Mouse (Mus musculus) C2C12 (cell line): Measurements from ENCODE around the gene Gna11. TPM values are rescaled to one million over a fixed set of nuclear protein-coding genes. Genes with fewer than 3 reads are reported as not detected.

ENCODE experiments used
- H3K27me3 ChIP-seq: one replicate; pipeline ENCODE4 v1.6.1; 2011; ENCODE audit not compliant: control insufficient read depth, insufficient read depth, insufficient read length
- H3K36me3 ChIP-seq: one replicate; pipeline ENCODE4 v1.6.1; 2011; ENCODE audit not compliant: control insufficient read depth, insufficient read depth
- H3K4me3 ChIP-seq: one replicate; pipeline ENCODE4 v1.5.1; 2011; ENCODE audit warnings: mild to moderate bottlenecking, control low read depth; ENCODE audit not compliant: poor library complexity, insufficient read depth, severe bottlenecking
- H3K79me2 ChIP-seq: one replicate; pipeline ENCODE4 v1.6.1; 2011; ENCODE audit not compliant: control insufficient read depth, insufficient read depth
- H3K79me3 ChIP-seq: one replicate; pipeline ENCODE4 v1.6.1; 2011; ENCODE audit warnings: low read depth, control low read depth
- H3ac ChIP-seq: one replicate; pipeline ENCODE3; 2011; ENCODE audit warnings: low read depth; ENCODE audit not compliant: control insufficient read depth, insufficient read length
- CEBPB ChIP-seq: IDR thresholded peaks from one replicate; pipeline ENCODE4 v1.6.1; 2011; ENCODE audit warnings: low read depth, mild to moderate bottlenecking, control low read depth, moderate library complexity
- CTCF ChIP-seq: IDR thresholded peaks from one replicate; pipeline ENCODE4 v1.5.1; 2011; ENCODE audit not compliant: control insufficient read depth, insufficient read depth, insufficient read length
- FOSL1 ChIP-seq: IDR thresholded peaks from one replicate; pipeline ENCODE4 v1.8.0; 2011; ENCODE audit warnings: mild to moderate bottlenecking, low read length; ENCODE audit not compliant: poor library complexity, insufficient read depth, severe bottlenecking
- MAX ChIP-seq: IDR thresholded peaks from one replicate; pipeline ENCODE4 v1.6.1; 2011; ENCODE audit warnings: mild to moderate bottlenecking, control low read depth
- MYOD1 ChIP-seq: IDR thresholded peaks from one replicate; pipeline ENCODE4 v1.6.1; 2011; ENCODE audit warnings: low read depth; ENCODE audit not compliant: control insufficient read depth, insufficient read length
- MYOG ChIP-seq: IDR thresholded peaks from one replicate; pipeline ENCODE4 v1.6.1; 2011; ENCODE audit not compliant: control insufficient read depth, insufficient read length; ENCODE audit errors: extremely low read depth
- USF1 ChIP-seq: IDR thresholded peaks from one replicate; pipeline ENCODE4 v1.6.1; 2011; ENCODE audit warnings: low read depth, mild to moderate bottlenecking, control low read depth, moderate library complexity
- polyA plus RNA-seq: library from polyadenylated mRNA; unstranded; fragments of >200 nt; fragmentation: generic; extraction: Trizol; gene quantifications from one replicate; pipeline ENCODE4 v1.2.1, GENCODE M21; 2012; ENCODE audit warnings: missing spikeins

Gna11 gene
- polyA plus RNA-seq, 1 experiment: 77.6 TPM

GRCm38 (mm10) chr10:81548944-81549343, 4.0 kb upstream of the Gna11 start:
- Histone ChIP-seq H3K79me3 (peaks cover 6% of the 10 kb centered on the region), H3ac (no peak overlapping the region), H3K79me2 (peaks cover 10% of the 10 kb centered on the region), H3K4me3 (no peak overlapping the region), H3K36me3 (no peaks in the 10 kb centered on the region), H3K27me3 (no peaks in the 10 kb centered on the region)
- TF ChIP-seq FOSL1: no peak
- TF ChIP-seq MAX: no peak
- no peak for TF ChIP-seq CEBPB
- no peak for TF ChIP-seq USF1
- no peak for TF ChIP-seq MYOG
- no peak for TF ChIP-seq CTCF
- TF ChIP-seq MYOD1: no peak

GRCm38 (mm10) chr10:81546788-81547571, 2.0 kb upstream of the Gna11 start:
- H3K4me3 ChIP-seq: no peak overlapping the region
- peaks cover 26% of the 10 kb centered on the region for H3K79me3 ChIP-seq
- TF ChIP-seq MYOD1: no peak
- TF ChIP-seq MYOG: no peak
- TF ChIP-seq CTCF: no peak
- TF ChIP-seq USF1: no peak
- no peak for TF ChIP-seq CEBPB

GRCm38 (mm10) chr10:81546332-81546731, 1.3 kb upstream of the Gna11 start:
- H3K79me3 ChIP-seq: peaks cover 32% of the 10 kb centered on the region
- no peaks in the 10 kb centered on the region for H3K36me3 ChIP-seq
- no peaks in the 10 kb centered on the region for H3K27me3 ChIP-seq
- H3ac ChIP-seq: no peak overlapping the region
- no peak overlapping the region for H3K4me3 ChIP-seq
- peaks cover 36% of the 10 kb centered on the region for H3K79me2 ChIP-seq
- TF ChIP-seq MYOG (no peak), USF1 (no peak)

More at GRCm38 (mm10) chr10:81546788-81547571, 2.0 kb upstream of the Gna11 start:
- H3ac ChIP-seq: no peak overlapping the region
- H3K36me3 ChIP-seq: no peaks in the 10 kb centered on the region
- peaks cover 30% of the 10 kb centered on the region for H3K79me2 ChIP-seq
- H3K27me3 ChIP-seq: no peaks in the 10 kb centered on the region

GRCm38 (mm10) chr10:81544296-81545160, 462 bp downstream of the Gna11 start:
- Histone ChIP-seq H3K79me3 (peaks cover 50% of the 10 kb centered on the region), H3K36me3 (peaks cover 1% of the 10 kb centered on the region), H3K4me3 (peak overlapping the region; percentile 95), H3ac (peak overlapping the region; percentile 94), H3K27me3 (no peaks in the 10 kb centered on the region), H3K79me2 (peaks cover 54% of the 10 kb centered on the region)
- TF ChIP-seq CEBPB: no peak
- TF ChIP-seq MAX: no peak
- TF ChIP-seq USF1: no peak
- TF ChIP-seq MYOD1: no peak
- TF ChIP-seq CTCF: no peak
- no peak for TF ChIP-seq MYOG
- no peak for TF ChIP-seq FOSL1

- no peaks in the 10 kb centered on the region for H3K27me3 ChIP-seq
- peak overlapping the region; percentile 94 for H3ac ChIP-seq
- peak overlapping the region; percentile 95 for H3K4me3 ChIP-seq
- TF ChIP-seq FOSL1 (no peak), MAX (no peak), CTCF (no peak), USF1 (no peak), CEBPB (no peak), MYOG (no peak), MYOD1 (no peak)
- peaks cover 63% of the 10 kb centered on the region for H3K79me2 ChIP-seq
- H3K36me3 ChIP-seq: peaks cover 10% of the 10 kb centered on the region
- H3K79me3 ChIP-seq: peaks cover 58% of the 10 kb centered on the region
These were observed 1.4 kb downstream of the Gna11 start for GRCm38 (mm10) chr10:81543633-81544032.
